Mouse (Mus musculus) olfactory bulb, adult 2 months (tissue): ENCODE results near the gene Shisal1.

Experiments
- CTCF ChIP-seq: fragments of 200-500 bp; IDR thresholded peaks from 2 replicates; pipeline ENCODE4 v1.5.1; 2012; ENCODE audit warnings: low read depth, mild to moderate bottlenecking, low read length, moderate library complexity; ENCODE audit not compliant: insufficient read depth
- POLR2A ChIP-seq: fragments of 200-500 bp; IDR thresholded peaks from 2 replicates; pipeline ENCODE4 v1.6.1; 2012; ENCODE audit warnings: mild to moderate bottlenecking, low read depth, low read length, moderate library complexity; ENCODE audit not compliant: insufficient read depth

GRCm38 (mm10) chr15:84446997-84447396 lies at the start of gene Shisal1:
- TF ChIP-seq CTCF: no peak
- TF ChIP-seq POLR2A: no peak
